Mouse (Mus musculus) adrenal gland, postnatal 0 days (tissue): ENCODE data around the gene Pacsin1. TPM values are rescaled to one million over a fixed set of nuclear protein-coding genes. Genes with fewer than 3 reads are reported as not detected.

Source experiments
- polyA plus RNA-seq: library from polyadenylated mRNA; unstranded; fragments of >200 nt; fragmentation: Nextera tagmentation; extraction: Ambion mirVana; gene quantifications from 2 replicates; pipeline ENCODE4 v1.2.1, GENCODE M21; 2015

Pacsin1 gene
- 4.0 and 6.4 TPM in 2 replicates for polyA plus RNA-seq

GRCm38 (mm10) chr17:27655089-27656010 lies at the start of gene Pacsin1:
Pacsin1 (plus strand) TSS chr17:27655509.

DNA sequence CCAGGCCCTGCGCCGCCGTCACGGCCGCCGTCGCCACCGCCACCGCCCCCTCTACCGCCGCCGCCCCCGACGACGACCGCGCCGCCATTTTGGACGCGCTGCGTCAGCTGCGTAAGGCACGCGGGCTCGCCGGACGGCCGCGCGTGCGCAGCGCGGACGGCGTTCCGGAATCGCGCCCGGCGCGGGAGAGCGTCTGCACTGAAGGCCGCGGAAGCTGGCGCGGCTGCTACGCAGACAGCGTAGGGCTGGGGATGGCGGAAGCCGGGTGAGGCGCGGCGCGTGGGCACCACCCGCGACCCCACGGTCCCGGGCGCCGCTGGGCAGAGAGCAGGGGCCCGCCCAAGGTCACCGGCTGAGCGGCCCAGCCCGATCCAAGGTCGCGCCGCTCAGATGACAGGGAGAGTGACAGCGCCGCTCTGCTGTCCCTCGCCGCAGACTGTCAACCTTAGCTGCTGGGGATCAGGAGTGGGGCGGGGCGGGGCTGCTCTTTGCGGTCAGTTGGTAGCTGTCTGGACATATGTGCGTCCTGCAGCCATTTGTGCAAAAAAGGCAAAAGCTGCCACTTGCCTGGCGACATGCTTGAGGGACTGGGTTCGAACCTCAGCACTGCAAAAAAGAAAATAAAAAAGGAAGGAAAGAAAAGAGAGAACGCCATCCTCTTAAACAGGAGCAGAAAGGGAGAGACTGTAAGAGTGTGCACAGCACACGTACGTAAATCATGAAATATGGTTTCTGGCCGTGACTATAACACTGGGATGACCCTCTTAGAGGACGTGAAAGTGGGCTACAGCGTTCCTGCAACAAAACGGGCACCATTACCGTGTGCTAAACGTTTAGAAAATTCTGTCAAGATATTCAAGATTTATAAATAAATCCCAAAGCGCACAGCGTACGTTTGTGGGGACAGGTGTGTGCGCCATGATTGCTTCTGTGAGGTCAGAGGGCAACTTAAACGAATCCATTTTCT lies 31.7 kb upstream of the Pacsin1 start, which contains the start of gene Nudt3:
Gene Nudt3 (minus strand): TSS at position 136 of the 967 bp plus-strand sequence.

DNA sequence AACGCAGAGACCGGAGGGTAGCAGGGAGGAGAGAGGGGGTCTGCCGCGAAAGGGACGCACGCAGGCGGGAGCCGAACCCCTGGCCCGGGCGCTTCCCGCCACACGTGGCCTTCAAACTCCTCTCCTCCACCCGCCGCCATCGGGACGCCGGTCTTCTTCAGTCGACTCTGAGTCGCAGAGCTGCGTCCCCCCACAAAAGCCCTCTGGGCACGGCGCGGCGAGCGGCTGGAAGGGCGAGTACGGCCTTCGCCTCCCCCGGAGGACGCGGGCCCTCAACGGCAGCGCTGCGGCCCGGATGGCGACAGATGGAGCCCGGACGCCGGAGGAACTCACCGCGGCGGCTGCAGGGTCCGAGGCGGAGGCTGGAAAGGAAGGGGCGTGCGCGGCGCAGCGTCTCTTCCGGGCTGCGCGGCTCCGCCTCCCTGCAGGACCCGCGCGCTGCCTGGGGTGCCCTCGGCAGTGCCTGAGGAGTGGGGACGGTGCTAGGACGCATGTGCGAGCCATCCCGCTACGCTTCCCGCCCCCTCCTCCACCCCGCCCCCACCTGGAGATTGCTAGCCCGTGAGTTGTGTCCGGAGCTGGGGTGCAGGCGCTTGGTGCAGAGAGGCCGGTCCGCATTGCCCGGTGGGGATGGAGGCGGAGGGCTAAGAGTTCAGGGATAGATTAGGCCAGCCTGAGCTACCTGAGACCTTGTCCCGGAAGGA lies 20.3 kb upstream of the Pacsin1 start, which contains the start of gene RPS10-NUDT3:
Gene RPS10-NUDT3 (minus strand): TSS at position 352 of the 704 bp plus-strand sequence.

GRCm38 (mm10) chr17:27636132-27637020 lies 18.9 kb upstream of the Pacsin1 start, which contains the start of gene Rps10:
Rps10 (minus strand) TSS chr17:27636669.

DNA sequence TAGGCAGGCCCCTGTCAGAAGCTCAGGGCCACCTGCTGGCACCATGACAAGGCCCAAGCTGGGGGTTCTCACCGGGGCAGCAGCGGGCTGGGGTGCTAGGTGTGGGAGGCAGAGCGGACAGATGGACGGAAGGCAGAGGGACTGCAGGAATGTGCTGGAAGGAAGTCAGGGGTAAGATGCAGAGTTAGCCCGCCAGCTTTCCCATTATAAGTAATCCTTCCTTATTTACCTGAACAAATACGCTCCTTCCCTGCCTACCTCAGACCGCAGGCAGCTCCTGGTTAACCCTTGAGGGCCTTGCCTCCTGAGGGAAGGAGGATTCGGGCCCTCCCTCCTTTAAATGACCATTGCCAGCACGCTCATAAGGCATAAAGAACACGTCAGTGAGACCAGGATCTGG lies 73.5 kb downstream of the Pacsin1 start, which contains the start of gene Spdef:
Gene Spdef (minus strand): TSS at position 186 of the 400 bp plus-strand sequence.

Other genes starting within 250 kb of the Pacsin1 start
- gene Grm4, start 134.1 kb upstream of the Pacsin1 start, polyA plus RNA-seq, result 0.39 and 0.47 TPM in 2 replicates
- gene Hmga1, start 99.0 kb upstream of the Pacsin1 start, polyA plus RNA-seq, result 50.7 and 54.5 TPM in 2 replicates
- gene AI413582, start 89.8 kb upstream of the Pacsin1 start, polyA plus RNA-seq, result 29.8 and 44.3 TPM in 2 replicates
- gene Nudt3, start 32.0 kb upstream of the Pacsin1 start, polyA plus RNA-seq, result 68.1 and 68.2 TPM in 2 replicates
- gene RPS10-NUDT3, start 20.3 kb upstream of the Pacsin1 start, polyA plus RNA-seq, result not detected in 2 replicates
- gene Rps10, start 18.8 kb upstream of the Pacsin1 start, polyA plus RNA-seq, result 862 and 1,179 TPM in 2 replicates
- gene Spdef, start 73.4 kb downstream of the Pacsin1 start, polyA plus RNA-seq, result 0.25 and 0.27 TPM in 2 replicates
- 13.6 and 21.4 TPM in 2 replicates for gene D17Wsu92e, start 165.1 kb downstream of the Pacsin1 start, polyA plus RNA-seq
- 206 and 224 TPM in 2 replicates for gene Snrpc, start 182.6 kb downstream of the Pacsin1 start, polyA plus RNA-seq
- gene Uhrf1bp1, start 200.9 kb downstream of the Pacsin1 start, polyA plus RNA-seq, result 2.0 and 2.4 TPM in 2 replicates